Mouse (Mus musculus) cortical plate, adult 2 months (tissue): Measurements from ENCODE around the gene Btbd8. TPM values are rescaled to one million over a fixed set of nuclear protein-coding genes. Genes with fewer than 3 reads are reported as not detected.

Experiments
- H3K27ac ChIP-seq: fragments of 200-500 bp; 2 replicates; pipeline ENCODE4 v1.5.1; 2012; ENCODE audit warnings: low read length, control low read depth, inconsistent platforms; ENCODE audit not compliant: insufficient read depth
- H3K4me1 ChIP-seq: fragments of 200-500 bp; 2 replicates; pipeline ENCODE4 v1.6.1; 2011; ENCODE audit warnings: low read length; ENCODE audit not compliant: control insufficient read depth, insufficient read depth
- H3K4me3 ChIP-seq: fragments of 200-500 bp; 2 replicates; pipeline ENCODE4 v1.5.1; 2011; ENCODE audit warnings: mild to moderate bottlenecking, low read length, control low read depth; ENCODE audit not compliant: insufficient read depth
- CTCF ChIP-seq: fragments of 200-500 bp; IDR thresholded peaks from 2 replicates; pipeline ENCODE4 v1.5.1; 2011; ENCODE audit warnings: mild to moderate bottlenecking, control low read depth, low read length; ENCODE audit not compliant: insufficient read depth; ENCODE audit errors: extremely low read depth
- POLR2A ChIP-seq: fragments of 200-500 bp; IDR thresholded peaks from 2 replicates; pipeline ENCODE4 v1.6.1; 2011; ENCODE audit warnings: mild to moderate bottlenecking, low read length, control low read depth; ENCODE audit not compliant: insufficient read depth; ENCODE audit errors: extremely low read depth
- polyA plus RNA-seq: library from polyadenylated mRNA; depleted of rRNA; stranded (reverse); fragments of >200 nt; gene quantifications from 2 replicates; pipeline ENCODE4 v1.2.3, GENCODE M21; 2012; rRNA removed

Btbd8 gene
- polyA plus RNA-seq, 1 experiment, result 98.0 TPM

DNA sequence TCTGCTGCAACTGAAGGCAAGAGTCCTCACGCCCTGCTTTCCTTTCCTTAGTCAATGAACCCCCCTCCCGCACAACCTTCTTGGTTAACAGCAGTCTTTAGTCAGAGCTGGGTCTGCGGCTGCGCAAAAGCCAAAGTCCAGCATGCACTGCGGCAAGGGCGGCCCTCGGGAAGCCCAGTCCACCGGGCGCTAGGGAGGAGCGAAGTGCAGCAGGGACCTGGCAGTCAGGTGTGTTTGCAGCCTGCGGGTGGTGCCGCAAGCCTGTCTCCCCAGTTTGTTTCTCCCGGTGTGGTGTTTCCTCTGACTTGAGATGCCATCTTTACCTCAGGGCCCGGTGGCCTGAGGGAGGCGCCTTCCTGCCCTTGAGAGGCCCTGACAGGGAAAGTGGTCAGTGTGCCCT lies 96.8 kb downstream of the Btbd8 start, which contains the start of gene 1700028K03Rik:
1700028K03Rik (plus strand) TSS at position 129 of the 400 bp plus-strand sequence.
- Histone ChIP-seq H3K27ac (no peak within 1 kb of the TSS), H3K4me3 (no peak within 1 kb of the TSS), H3K4me1 (0 out of 2 replicates have a peak, but pooled peaks cover 1% of the 10 kb centered on the region)
- TF ChIP-seq POLR2A (no peak), CTCF (no peak)

- peaks cover 4% of the 10 kb centered on the region; the same call in 1 of the 2 replicates for H3K4me1 ChIP-seq
Observed at GRCm38 (mm10) chr5:107541696-107542095, 103.9 kb downstream of the Btbd8 start.

DNA sequence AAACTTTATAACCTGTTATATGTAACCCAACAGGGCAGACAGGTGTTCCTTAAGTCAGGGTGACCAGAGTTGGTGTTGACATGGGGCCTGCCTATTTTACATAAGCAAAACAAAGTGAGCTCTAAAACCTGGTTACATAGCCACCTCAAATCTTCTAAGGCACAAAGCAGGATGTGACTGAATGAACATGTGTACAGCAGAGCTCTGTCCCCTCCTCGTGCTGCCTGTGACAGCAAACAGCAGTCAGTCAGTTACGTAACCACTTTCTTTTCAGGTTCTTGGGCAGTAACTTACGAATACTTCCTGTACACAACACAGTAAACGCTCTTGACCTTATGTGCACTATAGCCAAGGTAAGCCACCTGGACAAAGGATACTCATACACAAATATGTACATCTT lies 108.1 kb downstream of the Btbd8 start:
- TF ChIP-seq CTCF (no peak), POLR2A (no peak)
- H3K4me3 ChIP-seq, result no peak overlapping the region
- H3K4me1 ChIP-seq, result peaks cover 2% of the 10 kb centered on the region; the same call in 1 of the 2 replicates
- no peak overlapping the region for H3K27ac ChIP-seq

More at GRCm38 (mm10) chr5:107541696-107542095, 103.9 kb downstream of the Btbd8 start:
- no peak for TF ChIP-seq POLR2A
- Histone ChIP-seq H3K4me3 (no peak overlapping the region), H3K27ac (no peak overlapping the region)

GRCm38 (mm10) chr5:107547955-107548354 lies 110.2 kb downstream of the Btbd8 start:
- H3K4me1 ChIP-seq, result no peaks in the 10 kb centered on the region
- no peak overlapping the region for H3K27ac ChIP-seq
- H3K4me3 ChIP-seq, result no peak overlapping the region
- TF ChIP-seq CTCF (no peak), POLR2A (no peak)

- H3K4me3 ChIP-seq, result no peak overlapping the region
- H3K4me1 ChIP-seq, result no peaks in the 10 kb centered on the region
- TF ChIP-seq CTCF (no peak), POLR2A (no peak)
- no peak overlapping the region for H3K27ac ChIP-seq
Observed at GRCm38 (mm10) chr5:107548444-107548843, 110.6 kb downstream of the Btbd8 start.

DNA sequence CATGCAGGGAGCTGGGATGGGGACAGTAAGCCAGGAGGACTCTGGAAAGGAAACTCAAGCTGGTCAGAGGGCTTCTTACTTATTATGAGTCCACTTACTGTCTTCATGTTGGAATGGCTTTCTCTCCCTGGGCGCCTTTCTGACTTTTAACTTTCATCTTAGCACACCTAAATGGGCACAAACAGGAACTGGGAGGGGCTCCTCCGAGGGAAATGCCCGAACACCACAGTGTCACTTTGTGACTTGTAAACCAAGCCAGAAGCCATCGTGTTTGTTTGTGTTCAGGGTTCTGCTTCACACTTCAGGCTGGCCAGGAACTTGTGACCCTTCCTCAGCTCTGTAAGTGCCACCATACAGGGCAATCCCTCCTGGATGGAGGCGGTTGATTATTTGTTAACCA lies 116.5 kb downstream of the Btbd8 start:
- H3K27ac ChIP-seq, result no peak overlapping the region
- no peak for TF ChIP-seq POLR2A
- TF ChIP-seq CTCF, result no peak
- no peaks in the 10 kb centered on the region for H3K4me1 ChIP-seq
- no peak overlapping the region for H3K4me3 ChIP-seq

DNA sequence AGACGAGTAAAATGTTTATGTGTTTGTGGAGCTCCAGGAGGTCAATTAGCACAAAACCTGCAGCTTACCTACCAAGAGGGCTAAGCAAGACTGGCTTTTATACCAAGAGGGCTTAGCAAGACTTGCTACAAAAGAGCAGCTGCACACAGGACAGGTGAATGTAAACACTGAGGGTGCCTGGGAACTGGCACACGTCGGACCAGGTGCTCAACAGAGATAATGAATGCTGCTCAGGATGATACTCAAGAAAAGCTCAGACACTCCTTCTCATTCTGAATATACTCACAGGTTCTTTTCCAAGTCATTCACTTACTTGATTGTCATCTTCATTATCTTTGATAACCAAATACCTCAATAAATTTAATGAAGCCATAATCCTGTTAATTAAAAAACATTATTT lies 119.2 kb downstream of the Btbd8 start:
- TF ChIP-seq CTCF, result no peak
- no peak overlapping the region for H3K4me3 ChIP-seq
- no peak overlapping the region for H3K27ac ChIP-seq
- H3K4me1 ChIP-seq, result no peaks in the 10 kb centered on the region

Other genes with a start within 250 kb of the Btbd8 start
- 6.0 and 6.1 TPM in 2 replicates for gene Tgfbr3, start 148.4 kb upstream of the Btbd8 start, polyA plus RNA-seq
- gene Brdt, start 106.8 kb upstream of the Btbd8 start, polyA plus RNA-seq, result 12.9 and 13.4 TPM in 2 replicates
- gene Ephx4, start 35.3 kb upstream of the Btbd8 start, polyA plus RNA-seq, result 113 and 123 TPM in 2 replicates
- 0.06 and 0.10 TPM in 2 replicates for gene Lpcat2b, start 6.4 kb upstream of the Btbd8 start, polyA plus RNA-seq
- gene Gm42669, start 69.6 kb downstream of the Btbd8 start, polyA plus RNA-seq, result 0.89 and 0.96 TPM in 2 replicates
- gene 1700028K03Rik, start 96.7 kb downstream of the Btbd8 start, polyA plus RNA-seq, result 0.73 and 0.81 TPM in 2 replicates
- 15.2 TPM in 2 replicates for gene Rpap2, start 159.4 kb downstream of the Btbd8 start, polyA plus RNA-seq
- 17.0 and 17.6 TPM in 2 replicates for gene Glmn, start 159.9 kb downstream of the Btbd8 start, polyA plus RNA-seq